Mouse (Mus musculus): Measurements from ENCODE around the gene Opn5. TPM values are rescaled to one million over a fixed set of nuclear protein-coding genes. Genes with fewer than 3 reads are reported as not detected.

Gene Opn5
- total RNA-seq, 2 experiments from 2014 or later, result not detected

Other genes starting within 250 kb of the Opn5 start
- gene Adgrf4, start 80.9 kb upstream of the Opn5 start, total RNA-seq (2021), result 1 to 10 TPM; 1.1 to 1.9 TPM
- 1 to 10 TPM in 1 of 2 experiments, under 1 TPM in 1; 0.59 to 1.1 TPM for gene Adgrf2, start 130.8 kb upstream of the Opn5 start, total RNA-seq (2021)

Measured in left cerebral cortex, postnatal 36 days (tissue).